Mouse (Mus musculus): ENCODE measurements around the gene Hbb-bh2. TPM values are rescaled to one million over a fixed set of nuclear protein-coding genes. Genes with fewer than 3 reads are reported as not detected.
"Not testable (repeated sequence)": the region's sequence is repeated elsewhere in the genome, so short reads cannot be mapped to it uniquely, and the experiment has no call there.

Hbb-bh2 gene
- polyA plus RNA-seq, 1 experiment from 2014 or later = not detected

GRCm38 (mm10) chr7:103809801-103810155 lies 30.5 kb downstream of the Hbb-bh2 start:
- Histone ChIP-seq H3K27me3 (ENCODE audit: control insufficient read depth, insufficient read depth, low read length) (no peaks in the 10 kb centered on the region), H3K9ac (replicated peaks; ENCODE audit: low read length) (no peak overlapping the region), H3K4me3 (replicated peaks; ENCODE audit: low read depth, low read length) (no peak overlapping the region), H3K4me1 (ENCODE audit: control insufficient read depth, insufficient read depth, low read length) (no peaks in the 10 kb centered on the region), H3K9me3 (ENCODE audit: control insufficient read depth, low read length) (no peaks in the 10 kb centered on the region), H3K4me2 (ENCODE audit: low read length) (no peak overlapping the region), H3K27ac (replicated peaks; ENCODE audit: low read depth, low read length) (no peak overlapping the region), H3K36me3 (ENCODE audit: control insufficient read depth, insufficient read depth, low read length) (no peaks in the 10 kb centered on the region)
- 74% methylated on average over 1 of the region's 1 CpGs for whole genome bisulfite sequencing
- ATAC-seq (ENCODE audit: low FRiP score, low TSS enrichment) (no peak), DNase-seq (no peak)

GRCm38 (mm10) chr7:103808971-103809800 lies 31.1 kb downstream of the Hbb-bh2 start:
- H3K27ac ChIP-seq (replicated peaks; ENCODE audit: low read depth, low read length) = no peak overlapping the region
- no peak overlapping the region for H3K9ac ChIP-seq (replicated peaks; ENCODE audit: low read length)
- no peak for ATAC-seq (ENCODE audit: low FRiP score, low TSS enrichment)
- no peaks in the 10 kb centered on the region for H3K4me1 ChIP-seq (ENCODE audit: control insufficient read depth, insufficient read depth, low read length)
- no peak for DNase-seq
- no peak overlapping the region for H3K4me3 ChIP-seq (replicated peaks; ENCODE audit: low read depth, low read length)
- no peak overlapping the region for H3K4me2 ChIP-seq (ENCODE audit: low read length)
- H3K9me3 ChIP-seq (ENCODE audit: control insufficient read depth, low read length) = no peaks in the 10 kb centered on the region
- H3K36me3 ChIP-seq (ENCODE audit: control insufficient read depth, insufficient read depth, low read length) = no peaks in the 10 kb centered on the region
- 73% methylated on average over 5 of the region's 5 CpGs for WGBS
- H3K27me3 ChIP-seq (ENCODE audit: control insufficient read depth, insufficient read depth, low read length) = no peaks in the 10 kb centered on the region

GRCm38 (mm10) chr7:103808120-103808519 lies 32.2 kb downstream of the Hbb-bh2 start:
- not testable (repeated sequence) for H3K9me3 ChIP-seq (ENCODE audit: control insufficient read depth, low read length); H3K27ac ChIP-seq (replicated peaks; ENCODE audit: low read depth, low read length); H3K4me1 ChIP-seq (ENCODE audit: control insufficient read depth, insufficient read depth, low read length); ATAC-seq (ENCODE audit: low FRiP score, low TSS enrichment); H3K4me2 ChIP-seq (ENCODE audit: low read length); DNase-seq; H3K27me3 ChIP-seq (ENCODE audit: control insufficient read depth, insufficient read depth, low read length); H3K4me3 ChIP-seq (replicated peaks; ENCODE audit: low read depth, low read length); H3K36me3 ChIP-seq (ENCODE audit: control insufficient read depth, insufficient read depth, low read length); H3K9ac ChIP-seq (replicated peaks; ENCODE audit: low read length)
- WGBS = 79% methylated on average over 2 of the region's 2 CpGs

DNA sequence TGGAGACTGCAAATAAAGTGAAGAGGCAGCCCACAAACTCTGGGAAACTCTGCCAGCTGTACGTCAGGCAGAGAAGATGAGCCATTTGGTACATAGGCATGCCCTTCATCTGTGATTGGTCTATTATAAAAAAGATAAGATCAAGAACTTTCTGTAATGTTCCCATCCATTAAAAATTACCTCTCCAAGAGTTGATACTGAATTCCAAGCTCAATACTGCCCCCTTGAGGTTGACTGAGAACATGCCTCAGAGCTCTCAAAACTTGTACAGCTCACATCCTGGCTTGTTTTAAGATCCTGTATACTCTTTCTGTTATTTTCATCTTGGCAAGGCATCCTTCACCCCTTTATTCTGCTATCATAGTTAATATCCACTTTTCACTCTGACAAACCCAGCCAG lies 33.5 kb downstream of the Hbb-bh2 start:
- H3K36me3 ChIP-seq (ENCODE audit: control insufficient read depth, insufficient read depth, low read length) = no peaks in the 10 kb centered on the region
- no peaks in the 10 kb centered on the region for H3K9me3 ChIP-seq (ENCODE audit: control insufficient read depth, low read length)
- no peak overlapping the region for H3K4me2 ChIP-seq (ENCODE audit: low read length)
- ATAC-seq (ENCODE audit: low FRiP score, low TSS enrichment) = no peak
- H3K4me3 ChIP-seq (replicated peaks; ENCODE audit: low read depth, low read length) = no peak overlapping the region
- no peaks in the 10 kb centered on the region for H3K4me1 ChIP-seq (ENCODE audit: control insufficient read depth, insufficient read depth, low read length)
- no peak overlapping the region for H3K27ac ChIP-seq (replicated peaks; ENCODE audit: low read depth, low read length)
- no peak overlapping the region for H3K9ac ChIP-seq (replicated peaks; ENCODE audit: low read length)
- WGBS = 64% methylated on average over 1 of the region's 1 CpGs
- DNase-seq = peak; percentile 74
- no peaks in the 10 kb centered on the region for H3K27me3 ChIP-seq (ENCODE audit: control insufficient read depth, insufficient read depth, low read length)

DNA sequence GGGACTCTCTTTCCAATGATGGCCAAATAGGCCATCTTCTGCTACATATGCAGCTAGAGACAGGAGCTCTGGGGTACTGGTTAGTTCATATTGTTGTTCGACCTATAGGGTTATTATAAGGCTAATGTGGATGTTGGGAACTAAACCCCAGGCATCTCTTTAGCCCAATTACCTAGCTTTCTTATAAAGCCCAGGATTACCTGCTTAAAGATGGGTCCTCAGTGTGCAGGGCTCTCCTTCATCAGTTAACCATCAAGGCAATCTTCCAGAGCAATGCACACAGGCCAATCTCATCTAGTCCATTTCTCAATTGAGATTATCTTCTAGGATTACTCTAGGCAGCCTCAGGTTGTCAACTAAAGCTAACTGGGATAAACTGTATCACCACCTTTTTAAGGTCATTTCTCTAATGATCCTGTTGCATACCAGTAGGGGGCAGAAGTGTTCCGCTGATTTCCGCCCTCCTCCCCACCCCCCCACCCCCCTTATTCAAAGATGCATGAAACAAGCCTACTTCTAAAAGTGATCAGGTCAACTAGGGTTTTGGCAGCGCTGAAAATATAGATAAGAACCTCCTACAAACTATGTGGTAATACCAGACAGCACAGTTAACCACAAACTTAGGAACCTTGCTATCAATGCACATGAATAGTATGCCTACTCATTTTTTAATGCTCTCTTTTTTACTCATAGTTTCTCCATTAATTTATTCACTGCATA lies 47.5 kb downstream of the Hbb-bh2 start:
- Histone ChIP-seq H3K4me1 (ENCODE audit: control insufficient read depth, insufficient read depth, low read length) (no peaks in the 10 kb centered on the region), H3K36me3 (ENCODE audit: control insufficient read depth, insufficient read depth, low read length) (no peaks in the 10 kb centered on the region), H3K27me3 (ENCODE audit: control insufficient read depth, insufficient read depth, low read length) (no peaks in the 10 kb centered on the region), H3K4me2 (ENCODE audit: low read length) (no peak overlapping the region), H3K9ac (replicated peaks; ENCODE audit: low read length) (no peak overlapping the region), H3K9me3 (ENCODE audit: control insufficient read depth, low read length) (no peaks in the 10 kb centered on the region), H3K4me3 (replicated peaks; ENCODE audit: low read depth, low read length) (no peak overlapping the region), H3K27ac (replicated peaks; ENCODE audit: low read depth, low read length) (no peak overlapping the region)
- 29% methylated on average over 4 of the region's 4 CpGs for WGBS
- DNase-seq = no peak
- ATAC-seq (ENCODE audit: low FRiP score, low TSS enrichment) = no peak

DNA sequence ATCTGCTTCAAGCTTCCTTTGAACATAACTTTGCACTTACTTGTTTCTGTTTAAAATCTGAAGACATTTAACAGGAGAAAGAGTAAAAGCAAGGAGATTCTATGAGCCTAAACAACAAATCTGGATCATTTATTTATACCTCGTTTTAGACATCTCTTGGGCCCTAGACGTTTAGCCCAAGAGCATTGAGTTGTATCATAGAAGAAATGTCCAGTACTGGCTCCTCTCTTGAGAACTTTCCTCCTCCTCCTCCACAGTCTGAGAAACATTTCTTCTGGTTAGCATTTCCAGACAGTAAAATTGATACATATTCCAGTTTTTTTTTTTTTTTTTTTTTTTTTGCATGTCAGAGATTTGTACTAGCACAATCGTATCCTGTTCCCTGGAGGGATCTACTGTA lies 48.6 kb downstream of the Hbb-bh2 start, which contains the start of gene Olfr67:
Olfr67 (minus strand) TSS at position 101 of the 400 bp plus-strand sequence.
- Histone ChIP-seq H3K4me1 (ENCODE audit: control insufficient read depth, insufficient read depth, low read length) (no peaks in the 10 kb centered on the region), H3K36me3 (ENCODE audit: control insufficient read depth, insufficient read depth, low read length) (no peaks in the 10 kb centered on the region), H3K4me3 (replicated peaks; ENCODE audit: low read depth, low read length) (no peak within 1 kb of the TSS), H3K27ac (replicated peaks; ENCODE audit: low read depth, low read length) (no peak within 1 kb of the TSS), H3K27me3 (ENCODE audit: control insufficient read depth, insufficient read depth, low read length) (no peaks in the 10 kb centered on the region), H3K9me3 (ENCODE audit: control insufficient read depth, low read length) (no peaks in the 10 kb centered on the region), H3K9ac (replicated peaks; ENCODE audit: low read length) (no peak within 1 kb of the TSS), H3K4me2 (ENCODE audit: low read length) (no peak within 1 kb of the TSS)
- ATAC-seq (ENCODE audit: low FRiP score, low TSS enrichment) = no peak
- 86% methylated on average over 3 of the region's 3 CpGs for WGBS
- no peak for DNase-seq

Other genes with a start within 250 kb of the Hbb-bh2 start
- gene Olfr619, start 239.9 kb downstream of the Hbb-bh2 start, polyA plus RNA-seq (2014; fragmentation: Nextera tagmentation; extraction: Ambion mirVana) = not detected in 2 replicates
- not detected in 2 replicates for gene Olfr620, start 228.0 kb downstream of the Hbb-bh2 start, polyA plus RNA-seq (2014; fragmentation: Nextera tagmentation; extraction: Ambion mirVana)
- gene Olfr622, start 197.8 kb downstream of the Hbb-bh2 start, polyA plus RNA-seq (2014; fragmentation: Nextera tagmentation; extraction: Ambion mirVana) = not detected in 2 replicates
- not detected in 2 replicates for gene Olfr623, start 176.8 kb downstream of the Hbb-bh2 start, polyA plus RNA-seq (2014; fragmentation: Nextera tagmentation; extraction: Ambion mirVana)
- not detected in 2 replicates for gene Olfr624, start 169.3 kb downstream of the Hbb-bh2 start, polyA plus RNA-seq (2014; fragmentation: Nextera tagmentation; extraction: Ambion mirVana)
- not detected in 2 replicates for gene Olfr625-ps1, start 157.8 kb downstream of the Hbb-bh2 start, polyA plus RNA-seq (2014; fragmentation: Nextera tagmentation; extraction: Ambion mirVana)
- gene Olfr243, start 125.8 kb downstream of the Hbb-bh2 start, polyA plus RNA-seq (2014; fragmentation: Nextera tagmentation; extraction: Ambion mirVana) = not detected in 2 replicates
- gene Olfr628, start 110.1 kb downstream of the Hbb-bh2 start, polyA plus RNA-seq (2014; fragmentation: Nextera tagmentation; extraction: Ambion mirVana) = not detected in 2 replicates
- gene Olfr629, start 95.6 kb downstream of the Hbb-bh2 start, polyA plus RNA-seq (2014; fragmentation: Nextera tagmentation; extraction: Ambion mirVana) = not detected in 2 replicates
- gene Olfr630, start 83.2 kb downstream of the Hbb-bh2 start, polyA plus RNA-seq (2014; fragmentation: Nextera tagmentation; extraction: Ambion mirVana) = not detected in 2 replicates
- not detected in 2 replicates for gene Olfr69, start 68.9 kb downstream of the Hbb-bh2 start, polyA plus RNA-seq (2014; fragmentation: Nextera tagmentation; extraction: Ambion mirVana)
- gene Olfr68, start 60.8 kb downstream of the Hbb-bh2 start, polyA plus RNA-seq (2014; fragmentation: Nextera tagmentation; extraction: Ambion mirVana) = not detected in 2 replicates
- not detected in 2 replicates for gene Olfr67, start 48.7 kb downstream of the Hbb-bh2 start, polyA plus RNA-seq (2014; fragmentation: Nextera tagmentation; extraction: Ambion mirVana)
- gene Hbb-bt, start 26.5 kb downstream of the Hbb-bh2 start, polyA plus RNA-seq (2014; fragmentation: Nextera tagmentation; extraction: Ambion mirVana) = 856 and 1,369 TPM in 2 replicates
- gene Hbb-bs, start 12.4 kb downstream of the Hbb-bh2 start, polyA plus RNA-seq (2014; fragmentation: Nextera tagmentation; extraction: Ambion mirVana) = 2,393 and 3,364 TPM in 2 replicates
- gene Hbb-bh1, start 2.6 kb upstream of the Hbb-bh2 start, polyA plus RNA-seq (2014; fragmentation: Nextera tagmentation; extraction: Ambion mirVana) = 0.78 and 4.0 TPM in 2 replicates
- 175 and 602 TPM in 2 replicates for gene Hbb-y, start 12.7 kb upstream of the Hbb-bh2 start, polyA plus RNA-seq (2014; fragmentation: Nextera tagmentation; extraction: Ambion mirVana)
- gene Olfr66, start 45.7 kb upstream of the Hbb-bh2 start, polyA plus RNA-seq (2014; fragmentation: Nextera tagmentation; extraction: Ambion mirVana) = not detected in 2 replicates
- not detected in 2 replicates for gene Olfr64, start 54.0 kb upstream of the Hbb-bh2 start, polyA plus RNA-seq (2014; fragmentation: Nextera tagmentation; extraction: Ambion mirVana)
- not detected in 2 replicates for gene Olfr65, start 63.0 kb upstream of the Hbb-bh2 start, polyA plus RNA-seq (2014; fragmentation: Nextera tagmentation; extraction: Ambion mirVana)
- not detected in 2 replicates for gene Olfr631, start 88.3 kb upstream of the Hbb-bh2 start, polyA plus RNA-seq (2014; fragmentation: Nextera tagmentation; extraction: Ambion mirVana)
- gene Olfr632, start 93.8 kb upstream of the Hbb-bh2 start, polyA plus RNA-seq (2014; fragmentation: Nextera tagmentation; extraction: Ambion mirVana) = not detected in 2 replicates
- gene Olfr633, start 103.9 kb upstream of the Hbb-bh2 start, polyA plus RNA-seq (2014; fragmentation: Nextera tagmentation; extraction: Ambion mirVana) = not detected in 2 replicates
- gene Olfr635, start 130.6 kb upstream of the Hbb-bh2 start, polyA plus RNA-seq (2014; fragmentation: Nextera tagmentation; extraction: Ambion mirVana) = not detected in 2 replicates
- not detected in 2 replicates for gene Olfr638, start 158.2 kb upstream of the Hbb-bh2 start, polyA plus RNA-seq (2014; fragmentation: Nextera tagmentation; extraction: Ambion mirVana)
- not detected in 2 replicates for gene Olfr639, start 176.8 kb upstream of the Hbb-bh2 start, polyA plus RNA-seq (2014; fragmentation: Nextera tagmentation; extraction: Ambion mirVana)
- gene Olfr640, start 185.1 kb upstream of the Hbb-bh2 start, polyA plus RNA-seq (2014; fragmentation: Nextera tagmentation; extraction: Ambion mirVana) = not detected in 2 replicates
- gene Olfr641, start 194.9 kb upstream of the Hbb-bh2 start, polyA plus RNA-seq (2014; fragmentation: Nextera tagmentation; extraction: Ambion mirVana) = not detected in 2 replicates
- gene Olfr642, start 212.1 kb upstream of the Hbb-bh2 start, polyA plus RNA-seq (2014; fragmentation: Nextera tagmentation; extraction: Ambion mirVana) = not detected in 2 replicates
- gene 4930516K23Rik, start 220.9 kb upstream of the Hbb-bh2 start, polyA plus RNA-seq (2014; fragmentation: Nextera tagmentation; extraction: Ambion mirVana) = not detected in 2 replicates
- not detected in 2 replicates for gene Olfr644, start 231.3 kb upstream of the Hbb-bh2 start, polyA plus RNA-seq (2014; fragmentation: Nextera tagmentation; extraction: Ambion mirVana)
- gene Olfr645, start 244.9 kb upstream of the Hbb-bh2 start, polyA plus RNA-seq (2014; fragmentation: Nextera tagmentation; extraction: Ambion mirVana) = not detected in 2 replicates

Data from midbrain, embryonic 14.5 days (tissue).